Mouse (Mus musculus): ENCODE results near the gene Plcb4.
"Not testable (repeated sequence)": the region's sequence is repeated elsewhere in the genome, so short reads cannot be mapped to it uniquely, and the experiment has no call there.

Plcb4 gene

DNA sequence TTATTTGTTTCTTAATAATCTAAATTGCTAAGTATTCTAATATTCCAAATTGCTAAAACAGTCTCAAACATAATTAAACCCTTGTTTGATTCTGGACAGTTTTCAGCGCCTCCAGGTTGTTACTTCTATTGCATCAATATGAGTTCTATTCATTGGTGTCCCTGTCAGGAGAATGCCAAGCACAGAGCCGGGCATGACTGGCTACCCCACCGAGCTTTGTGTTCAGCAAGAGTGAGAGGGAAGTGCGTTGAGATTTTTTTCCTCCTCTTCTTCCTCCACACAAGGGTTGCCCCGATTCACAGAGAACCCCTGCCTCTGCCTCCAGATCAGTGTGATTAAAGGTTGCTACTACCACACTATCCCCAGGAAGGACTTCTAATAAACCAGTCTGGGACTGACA is 53.5 kb downstream of the Plcb4 start:
- no peak for DNase-seq (ENCODE audit: extremely low spot score, low read depth, low spot score)

DNA sequence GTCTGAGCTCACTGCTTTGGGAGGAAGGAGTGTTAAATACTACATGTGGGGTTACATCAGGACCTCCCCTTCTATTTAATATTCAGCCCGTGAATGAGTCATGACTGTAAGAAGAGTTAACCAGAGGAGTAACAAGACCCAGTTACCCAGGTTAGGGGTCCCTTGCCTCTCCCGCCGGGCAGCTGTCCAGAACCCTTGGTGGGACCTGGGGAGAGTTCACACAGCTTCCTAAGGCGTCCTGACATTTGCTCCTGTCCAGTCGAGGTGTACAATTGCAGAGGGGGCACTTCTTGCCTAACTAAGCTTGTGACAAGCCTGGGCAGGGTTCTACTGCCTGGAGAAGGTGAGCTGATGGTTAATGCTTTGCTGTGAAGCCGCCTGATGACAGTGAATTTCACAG is 54.1 kb downstream of the Plcb4 start:
- DNase-seq (ENCODE audit: extremely low spot score, low read depth, low spot score): no peak

- DNase-seq (ENCODE audit: extremely low spot score, low read depth, low spot score): no peak
These were observed 57.4 kb downstream of the Plcb4 start for GRCm38 (mm10) chr2:135716180-135716579.

DNA sequence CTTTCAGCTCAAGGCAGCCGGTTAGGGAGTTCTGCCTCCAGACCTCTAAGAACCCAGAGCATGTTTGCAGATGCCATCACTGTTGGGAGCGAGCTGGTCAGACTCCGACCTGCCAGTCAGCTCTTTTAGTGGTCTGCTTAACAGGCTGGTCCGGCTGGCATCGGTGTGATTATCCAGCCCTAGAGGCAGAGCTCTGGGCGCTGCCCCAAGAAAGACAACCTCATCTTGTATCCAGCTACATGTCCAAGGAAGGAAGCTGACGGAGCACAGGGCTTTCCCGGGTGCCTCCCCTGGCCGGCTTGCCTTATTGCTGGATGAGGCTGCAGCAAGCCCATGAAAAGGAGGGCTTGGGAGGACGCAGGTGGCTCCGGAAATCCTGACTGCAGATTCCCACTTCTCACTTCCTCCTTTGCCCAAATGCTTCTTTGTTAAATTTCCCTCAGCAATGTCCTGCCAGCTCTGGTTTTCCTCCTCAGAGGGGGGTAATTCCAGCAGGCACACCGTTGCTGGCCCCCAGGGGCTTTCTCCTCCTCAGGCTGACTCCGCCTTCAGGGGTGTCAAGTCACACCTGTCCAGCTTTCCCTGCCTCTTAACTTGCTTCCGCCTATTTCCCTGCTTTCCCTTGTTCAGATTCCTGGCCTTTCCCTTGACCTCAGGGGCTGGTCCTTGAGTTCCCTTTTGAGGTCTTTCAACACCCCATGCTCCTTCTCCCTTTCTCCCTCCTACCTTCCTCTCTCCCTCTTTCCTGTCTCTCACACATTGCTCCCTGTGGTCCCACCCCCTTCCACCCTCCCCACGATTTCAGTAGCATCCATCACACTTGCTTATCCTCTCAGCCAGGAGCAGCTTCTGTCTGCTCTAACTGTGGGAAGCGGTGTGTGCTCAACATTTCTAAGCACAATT is 58.7 kb downstream of the Plcb4 start:
- no peak for DNase-seq (ENCODE audit: extremely low spot score, low read depth, low spot score)

- no peak for DNase-seq (ENCODE audit: extremely low spot score, low read depth, low spot score)
These were observed 63.3 kb downstream of the Plcb4 start for GRCm38 (mm10) chr2:135722109-135722508.

DNA sequence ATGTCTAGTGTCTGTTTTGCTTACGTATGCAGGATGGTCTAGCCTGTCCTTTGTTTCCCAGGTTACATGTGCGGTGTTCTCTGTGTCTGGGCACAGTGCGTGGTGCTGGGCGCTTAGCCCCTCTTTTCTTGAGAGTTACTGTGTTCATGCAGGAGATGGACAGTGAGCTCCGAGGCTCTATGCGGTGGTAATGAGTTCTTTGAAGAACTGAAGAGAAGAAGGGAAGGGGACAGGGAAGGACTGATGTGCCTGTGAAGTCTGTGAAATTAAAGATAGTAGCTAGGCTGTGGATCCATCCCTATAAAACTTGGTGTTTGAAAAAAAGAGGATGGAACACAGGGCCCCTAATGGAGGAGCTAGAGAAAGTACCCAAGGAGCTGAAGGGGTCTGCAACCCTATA is 64.6 kb downstream of the Plcb4 start:
- DNase-seq (ENCODE audit: extremely low spot score, low read depth, low spot score): no peak

GRCm38 (mm10) chr2:135724489-135724888 is 65.7 kb downstream of the Plcb4 start:
- no peak for DNase-seq (ENCODE audit: extremely low spot score, low read depth, low spot score)

DNA sequence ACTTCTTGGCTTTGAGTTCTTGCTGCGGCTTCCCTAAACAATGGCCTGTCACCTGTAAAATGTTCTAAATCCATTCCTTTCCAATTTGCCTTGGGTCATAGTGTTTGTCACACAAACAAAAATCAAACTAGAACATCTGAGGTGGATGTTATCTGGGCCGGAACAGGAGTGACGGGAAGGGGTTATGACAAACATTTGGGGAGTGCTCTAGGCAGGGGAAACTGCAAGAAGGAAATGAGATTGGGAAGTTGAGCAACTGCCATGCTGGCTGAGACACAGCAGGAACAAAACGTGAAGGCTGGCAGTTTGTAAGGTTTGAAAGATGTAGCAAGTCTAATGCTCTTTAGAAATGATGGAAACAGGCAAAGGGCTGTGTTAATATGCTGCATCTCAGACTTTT is 66.6 kb downstream of the Plcb4 start:
- DNase-seq (ENCODE audit: extremely low spot score, low read depth, low spot score): no peak

GRCm38 (mm10) chr2:135727088-135727487 is 68.3 kb downstream of the Plcb4 start:
- no peak for DNase-seq (ENCODE audit: extremely low spot score, low read depth, low spot score)

GRCm38 (mm10) chr2:135727925-135728324 is 69.1 kb downstream of the Plcb4 start:
- DNase-seq (ENCODE audit: extremely low spot score, low read depth, low spot score): no peak

GRCm38 (mm10) chr2:135731591-135731990 is 72.8 kb downstream of the Plcb4 start:
- DNase-seq (ENCODE audit: extremely low spot score, low read depth, low spot score): no peak

DNA sequence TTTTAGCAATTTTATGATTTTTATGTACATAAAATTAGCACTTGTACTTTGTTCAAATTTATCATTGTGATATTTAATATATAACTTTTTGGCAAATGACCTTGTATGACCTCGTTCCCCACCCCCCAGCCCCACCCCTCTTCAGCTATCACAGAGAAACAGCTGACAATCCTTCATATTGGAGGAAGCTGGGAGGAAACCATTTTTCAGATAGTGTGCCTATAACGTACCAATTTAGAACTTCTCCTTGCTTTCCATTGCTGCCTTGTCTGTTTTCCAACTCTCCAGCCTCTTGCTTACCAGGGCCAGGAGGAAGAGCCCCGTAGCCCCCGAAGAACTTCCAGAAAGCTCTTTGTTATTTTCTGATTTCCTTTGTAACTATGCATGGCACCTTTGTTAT is 73.8 kb downstream of the Plcb4 start:
- DNase-seq (ENCODE audit: extremely low spot score, low read depth, low spot score): no peak

DNA sequence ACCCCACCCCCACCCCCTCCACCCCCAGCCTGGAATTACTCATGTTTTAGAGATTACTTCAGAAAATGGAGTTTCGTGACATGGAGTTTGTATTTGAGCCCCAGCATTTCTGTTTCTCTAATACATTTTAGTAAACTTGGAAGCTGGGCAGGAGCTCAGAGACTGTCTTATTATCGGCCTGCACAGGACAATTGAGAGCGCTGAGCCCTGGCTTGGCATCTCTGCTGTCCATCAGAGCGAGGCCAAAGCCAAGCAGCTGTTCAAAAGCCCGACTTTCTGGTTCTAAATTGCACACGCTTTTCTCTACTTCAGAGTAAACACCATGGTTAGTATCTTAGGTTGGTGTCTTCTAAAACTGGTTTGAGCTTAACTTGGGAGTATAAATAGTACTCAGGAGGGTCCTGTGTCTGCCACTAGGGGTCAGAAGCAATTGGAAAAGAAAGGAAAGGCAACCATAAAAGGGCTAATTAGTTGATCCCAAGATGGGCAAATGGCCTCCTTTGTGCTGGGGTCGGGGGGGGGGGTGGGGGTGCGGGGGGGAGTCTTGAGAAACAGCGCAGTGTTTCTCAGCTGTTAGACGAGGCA is 75.2 kb downstream of the Plcb4 start:
- no peak for DNase-seq (ENCODE audit: extremely low spot score, low read depth, low spot score)

DNA sequence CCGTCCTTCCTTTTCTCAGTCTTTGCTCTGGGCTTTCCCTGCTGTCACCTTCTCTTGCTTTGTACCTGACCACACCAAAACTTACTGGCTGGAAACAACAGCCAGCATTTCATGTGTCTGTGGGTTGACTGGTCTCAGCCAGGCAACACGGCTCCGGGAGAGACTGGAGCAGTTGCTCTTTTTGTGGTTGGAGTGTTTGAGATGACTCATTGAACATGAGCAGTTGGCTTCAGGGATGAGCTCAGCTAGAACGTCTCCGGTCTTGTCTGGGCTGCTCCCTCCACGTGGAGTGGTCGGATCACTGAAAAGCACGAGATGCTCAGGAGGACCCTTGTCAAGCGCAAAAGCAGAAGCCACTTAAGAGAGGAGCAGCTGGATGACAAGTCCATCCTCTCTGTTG is 78.7 kb downstream of the Plcb4 start:
- no peak for DNase-seq (ENCODE audit: extremely low spot score, low read depth, low spot score)

DNA sequence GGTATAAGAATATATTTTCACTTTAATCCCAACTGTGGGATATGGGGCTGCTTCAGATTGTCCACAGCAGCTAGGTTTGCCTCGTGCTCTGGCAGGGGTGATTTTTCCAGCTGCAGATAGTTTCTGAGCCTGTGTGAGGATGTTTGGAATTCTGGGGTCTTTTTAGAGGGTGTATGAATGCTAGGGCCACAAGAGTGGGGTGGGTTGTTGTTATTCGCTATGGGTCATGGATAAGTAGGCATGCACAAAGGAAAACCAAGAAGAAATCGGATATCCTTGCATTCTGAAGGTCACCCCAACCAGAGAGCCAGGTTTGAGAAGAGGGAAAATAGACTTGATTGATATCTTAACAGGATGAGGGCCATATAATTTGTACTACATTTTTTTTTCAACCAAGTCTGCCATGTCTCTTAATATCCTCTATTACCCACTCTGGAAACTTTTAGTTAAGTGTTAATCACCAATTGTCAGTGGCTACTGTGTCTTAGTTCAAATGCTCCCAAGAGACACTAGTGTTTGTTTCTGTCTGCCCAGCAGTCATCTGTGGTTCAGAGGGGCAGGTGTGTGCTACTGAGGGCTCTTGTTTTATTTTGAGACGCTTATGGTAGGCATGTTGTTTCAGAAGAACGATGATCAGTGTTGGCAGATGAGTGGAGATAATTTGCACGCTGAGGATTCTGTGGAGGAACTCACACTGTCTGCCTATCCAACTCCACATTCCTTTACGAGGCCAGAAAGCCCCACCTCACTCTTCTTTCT is 79.4 kb downstream of the Plcb4 start:
- DNase-seq (ENCODE audit: extremely low spot score, low read depth, low spot score): not testable (repeated sequence)

DNA sequence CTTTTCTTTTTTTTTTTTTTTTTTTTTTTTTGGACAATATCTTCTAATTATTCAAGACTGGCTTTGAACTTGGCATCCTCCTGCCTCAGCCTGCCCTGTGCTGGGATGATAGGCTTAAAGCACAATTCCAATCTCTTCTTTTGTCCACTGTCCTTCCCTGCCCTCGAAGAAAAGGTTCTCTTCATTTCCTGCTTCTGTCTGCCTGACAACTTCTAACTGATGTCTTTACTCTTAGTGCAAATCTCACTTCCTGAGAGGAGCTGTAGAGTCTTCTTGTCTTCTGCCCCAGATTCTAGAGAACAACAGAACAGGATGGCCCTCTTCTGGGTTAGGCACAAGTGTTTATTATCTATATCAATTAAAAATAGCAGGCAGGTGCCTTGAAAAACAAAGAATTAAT is 80.1 kb downstream of the Plcb4 start:
- no peak for DNase-seq (ENCODE audit: extremely low spot score, low read depth, low spot score)

- DNase-seq (ENCODE audit: extremely low spot score, low read depth, low spot score): no peak
These were observed 84.3 kb downstream of the Plcb4 start for GRCm38 (mm10) chr2:135742954-135743700.

DNA sequence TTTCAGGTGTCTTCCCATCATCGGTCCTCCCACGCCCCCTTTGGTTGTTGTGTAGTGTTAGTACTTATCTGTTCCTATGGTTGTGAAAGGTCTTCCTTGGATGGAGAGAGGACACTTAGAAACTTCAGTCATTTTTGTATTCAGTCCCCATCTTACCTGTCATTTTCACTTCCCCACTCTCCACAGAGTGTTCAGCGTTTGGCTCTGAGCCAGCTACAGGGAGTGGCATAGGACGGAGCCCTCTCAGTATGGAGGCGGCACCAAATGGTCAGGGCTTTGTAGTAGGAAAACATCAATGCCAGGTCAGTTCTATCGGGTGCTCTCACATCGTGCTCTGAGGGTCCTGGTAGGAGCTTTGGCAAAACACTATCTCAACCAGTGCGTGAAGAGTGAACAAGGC is 85.9 kb downstream of the Plcb4 start:
- no peak for DNase-seq (ENCODE audit: extremely low spot score, low read depth, low spot score)

GRCm38 (mm10) chr2:135745126-135745525 is 86.3 kb downstream of the Plcb4 start:
- no peak for DNase-seq (ENCODE audit: extremely low spot score, low read depth, low spot score)

DNA sequence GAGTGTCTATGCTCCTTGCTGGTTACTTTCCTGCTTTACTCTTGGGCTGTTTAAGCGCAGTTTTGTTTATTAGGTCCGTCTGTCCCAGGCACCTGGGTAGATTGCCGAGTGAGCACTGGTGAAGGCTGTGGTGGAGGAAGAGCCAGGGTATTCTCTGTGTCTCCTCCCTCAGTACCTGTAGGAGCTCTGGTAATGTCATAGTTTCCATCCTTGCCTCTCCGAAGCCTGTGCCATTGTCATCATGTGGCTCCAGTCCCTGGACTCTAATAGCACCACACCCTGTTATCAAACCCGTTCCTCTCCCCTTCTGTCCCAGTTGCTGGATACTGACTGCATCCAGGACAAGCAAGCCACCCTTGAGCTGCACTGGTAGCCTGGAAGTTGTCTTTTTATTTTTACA is 89.6 kb downstream of the Plcb4 start:
- no peak for DNase-seq (ENCODE audit: extremely low spot score, low read depth, low spot score)

- no peak for DNase-seq (ENCODE audit: extremely low spot score, low read depth, low spot score)
These were observed 90.8 kb downstream of the Plcb4 start for GRCm38 (mm10) chr2:135749606-135750005.

All from hindlimb bud, embryonic 11.5 days (tissue).